9 mouse cellular contexts compared by ENCODE assay signal in the genomic region with DNA sequence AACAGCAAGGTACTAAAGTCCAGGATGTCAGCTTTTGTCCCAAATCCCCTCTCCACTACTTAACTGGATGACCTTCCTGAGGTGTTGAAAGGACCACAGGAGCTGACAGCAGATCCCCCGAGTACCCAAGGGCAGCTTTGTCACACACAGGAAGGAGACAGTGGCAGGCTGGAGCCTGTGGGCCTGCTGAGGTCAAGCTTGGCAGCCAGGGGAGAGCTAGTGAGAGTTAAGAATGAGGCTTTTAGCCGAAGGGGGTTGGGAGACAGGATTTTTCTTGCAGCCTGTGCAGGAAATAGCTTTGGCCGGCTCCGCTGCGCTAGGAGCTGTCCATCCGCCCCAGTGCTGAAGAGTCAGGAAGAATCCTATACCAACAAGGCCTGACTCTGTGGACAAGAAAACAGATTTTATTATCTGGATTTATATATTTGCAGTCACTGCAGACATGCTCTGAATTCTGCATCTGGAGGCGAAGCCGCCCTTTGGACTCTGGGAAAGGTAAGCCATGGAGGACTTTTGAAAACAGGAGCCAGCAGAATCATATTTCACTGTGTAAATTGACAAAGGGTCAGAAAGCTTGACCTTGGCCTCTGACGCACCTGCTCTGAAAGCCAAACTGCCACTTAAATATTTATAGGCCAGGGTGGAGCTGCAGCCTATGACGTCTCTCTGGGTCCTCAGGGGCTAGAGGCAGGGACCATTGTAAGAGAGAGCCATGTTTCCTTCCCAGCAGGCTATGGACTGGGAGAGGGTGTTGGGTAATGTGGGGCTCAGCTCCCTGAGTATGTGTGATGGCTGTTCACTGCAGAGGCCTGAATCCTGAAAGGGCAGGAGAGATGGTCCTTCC. TPM values are rescaled to one million over a fixed set of nuclear protein-coding genes. Genes with fewer than 3 reads are reported as not detected.
A peak's percentile ranks its signal among the peaks of the same experiment; 100 is the strongest.
DNase-seq lines count a peak whose midpoint lies in the region; ATAC-seq and TF ChIP-seq lines count a peak whose summit lies in the region.
"Had no signal": no experiment of that assay in that cellular context is flagged by ENCODE, and none has a peak within 500 bp of the region (broad histone marks: within the 10 kb centered on the region; RNA-seq: fewer than 3 reads in every experiment).

No protein-coding gene starts in this region.

- no peak overlapping the region for H3K4me3 ChIP-seq in layer of hippocampus, adult 2 months
- H3K4me3 ChIP-seq: limb, embryonic 15.5 days had no signal

- no peak for TF ChIP-seq CTCF in layer of hippocampus, adult 2 months (conservative IDR thresholded peaks at IDR 0.05)

- peak; percentile 56 to 69 for ATAC-seq in hematopoietic stem cell, adult 5-6 weeks (replicated peaks in 1 of 2; ENCODE audit: insufficient read depth in 1 of 2, low FRiP score in 2 of 2, low TSS enrichment in 1 of 2, low read depth in 1 of 2, poor library complexity in 2 of 2, severe bottlenecking in 2 of 2)
- ATAC-seq in megakaryocyte, adult 5-6 weeks (ENCODE audit: poor library complexity, severe bottlenecking), result no peak

- no peak for DNase-seq in layer of hippocampus, adult 2 months (ENCODE audit: low spot score in 2 of 2)
- no peak for DNase-seq in layer of hippocampus, adult 8-10 months (ENCODE audit: low spot score in 2 of 2)
- peak; percentile 75 for DNase-seq in adrenal gland, postnatal 25 days
- peak; percentile 63 for DNase-seq in liver
- peak; percentile 80 for DNase-seq in ovary, postnatal 14 days (ENCODE audit: low spot score)
- DNase-seq in right cerebral cortex, postnatal 10 days (ENCODE audit: low spot score in 2 of 2), result no peak

- H3K27ac ChIP-seq in layer of hippocampus, adult 2 months, result peak overlapping the region; percentile 12; the same call in 1 of the 2 replicates
- H3K27ac ChIP-seq: limb, embryonic 15.5 days had no signal

RNA-seq across cellular contexts. Expression of a gene that starts 35.9 kb away (rescaled TPM):
- 100 to 1,000 TPM; 126 to 139 TPM for total RNA-seq in layer of hippocampus, adult 2 months (2021)
- total RNA-seq in layer of hippocampus, adult 8-10 months (2022), result 100 to 1,000 TPM; 109 to 137 (median 123) TPM
- total RNA-seq in adrenal gland, postnatal 25 days (2021), result 5.9 and 7.5 TPM in 2 replicates
- total RNA-seq in hematopoietic stem cell, adult 5-6 weeks (2017), result not detected in 2 replicates
- total RNA-seq in megakaryocyte, adult 5-6 weeks (2015), result not detected in 2 replicates
- total RNA-seq in megakaryocyte, adult 5-6 weeks (2017), result not detected in 2 replicates

Comparison
In these comparisons a context has a peak if more than half of its experiments do, and no peak if none do; other contexts are left out.
1. DNase-seq: peak in adrenal gland, postnatal 25 days (single experiment), liver (single experiment) and ovary, postnatal 14 days (single experiment); none in layer of hippocampus, adult 2 months (0 of 2), layer of hippocampus, adult 8-10 months (0 of 2) and right cerebral cortex, postnatal 10 days (0 of 2).
2. RNA of a gene that starts 35.9 kb away (total RNA-seq): 126 to 139 TPM in layer of hippocampus, adult 2 months and 109 to 137 TPM in layer of hippocampus, adult 8-10 months; 5.9 to 7.5 TPM in adrenal gland, postnatal 25 days, not detected in hematopoietic stem cell, adult 5-6 weeks and not detected in megakaryocyte, adult 5-6 weeks; every median in the first group is over 10 times any median in the second.